Mouse (Mus musculus) forebrain, embryonic 16.5 days (tissue): ENCODE measurements around the gene Tax1bp3. TPM values are rescaled to one million over a fixed set of nuclear protein-coding genes. Genes with fewer than 3 reads are reported as not detected.

Experiments
- ATAC-seq: fragments of 200-750 bp; cut with Nextera tagmentation; 2 replicates; pipeline ENCODE4 v1.8.0; 2017; ENCODE audit warnings: mild to moderate bottlenecking, moderate library complexity
- H3K27ac ChIP-seq: fragments of 300-500 bp; sonication (generic); 2 replicates; pipeline ENCODE4 v1.5.1; 2014; ENCODE audit warnings: low read length, control low read depth
- H3K27me3 ChIP-seq: fragments of 300-500 bp; sonication (generic); replicated peaks from 2 replicates; pipeline ENCODE4 v1.6.1; 2014; ENCODE audit warnings: low read length; ENCODE audit not compliant: control insufficient read depth, insufficient read depth
- H3K36me3 ChIP-seq: fragments of 300-500 bp; sonication (generic); 2 replicates; pipeline ENCODE4 v1.6.1; 2014; ENCODE audit not compliant: control insufficient read depth, insufficient read depth
- H3K4me1 ChIP-seq: fragments of 300-500 bp; sonication (generic); replicated peaks from 2 replicates; pipeline ENCODE4 v1.6.1; 2014; ENCODE audit warnings: low read length; ENCODE audit not compliant: control insufficient read depth, insufficient read depth
- H3K4me2 ChIP-seq: fragments of 300-500 bp; sonication (generic); 2 replicates; pipeline ENCODE4 v1.6.1; 2014; ENCODE audit warnings: mild to moderate bottlenecking, low read length, control low read depth
- H3K4me3 ChIP-seq: fragments of 300-500 bp; sonication (generic); replicated peaks from 2 replicates; pipeline ENCODE4 v1.5.1; 2014; ENCODE audit warnings: mild to moderate bottlenecking, low read length, control low read depth
- H3K9ac ChIP-seq: fragments of 300-500 bp; sonication (generic); replicated peaks from 2 replicates; pipeline ENCODE4 v1.6.1; 2014; ENCODE audit warnings: low read depth, low read length, control low read depth
- H3K9me3 ChIP-seq: fragments of 300-500 bp; sonication (generic); 2 replicates; pipeline ENCODE4 v1.6.1; 2016; ENCODE audit warnings: low read length; ENCODE audit not compliant: control insufficient read depth
- WGBS: fragments of 180-500 bp; shearing (Covaris S2); extraction: QIAGEN DNeasy Blood & Tissue Kit; methylation state at CpG from one replicate; pipeline ENCODE4 v1.1.7; 2014; 5-methylcytosine and 5-hydroxymethylcytosine counted together
- polyA plus RNA-seq: library from polyadenylated mRNA; unstranded; fragments of >200 nt; fragmentation: Nextera tagmentation; extraction: Ambion mirVana; gene quantifications from 2 replicates; pipeline ENCODE4 v1.2.1, GENCODE M21; 2015

The Tax1bp3 gene
- polyA plus RNA-seq, 1 experiment from 2014 or later, result 166 TPM

DNA sequence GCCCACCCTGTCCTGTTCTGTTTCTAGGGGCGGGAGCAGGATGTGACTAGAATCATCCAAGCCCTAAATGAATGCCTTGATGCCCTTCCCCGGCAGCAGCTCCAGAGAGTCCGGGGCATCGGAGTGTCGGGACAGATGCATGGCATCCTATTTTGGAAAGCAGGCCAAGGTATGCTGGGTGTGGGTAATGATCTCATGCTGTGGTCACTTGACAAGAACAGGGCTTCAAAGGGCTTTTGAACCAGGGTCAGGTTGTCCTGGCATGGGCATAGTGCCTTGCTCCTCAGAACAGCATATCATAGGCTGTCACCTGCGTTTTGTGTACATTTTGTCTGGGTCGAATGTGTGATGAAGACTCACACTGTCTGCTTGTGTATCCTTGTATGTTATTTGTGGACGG is 27.0 kb downstream of the Tax1bp3 start:
- H3K4me1 ChIP-seq, result peaks cover 4% of the 10 kb centered on the region; the same call in 1 of the 2 replicates
- H3K27me3 ChIP-seq, result no peaks in the 10 kb centered on the region
- H3K36me3 ChIP-seq, result no peaks in the 10 kb centered on the region
- no peak for ATAC-seq
- no peak overlapping the region for H3K4me2 ChIP-seq
- no peak overlapping the region for H3K9ac ChIP-seq
- 83% methylated on average over 8 of the region's 8 CpGs for WGBS
- no peak overlapping the region for H3K4me3 ChIP-seq
- H3K9me3 ChIP-seq, result no peaks in the 10 kb centered on the region
- H3K27ac ChIP-seq, result no peak overlapping the region

GRCm38 (mm10) chr11:73205194-73205593 is 28.3 kb downstream of the Tax1bp3 start:
- Histone ChIP-seq H3K36me3 (no peaks in the 10 kb centered on the region), H3K4me2 (no peak overlapping the region), H3K9ac (no peak overlapping the region), H3K9me3 (no peaks in the 10 kb centered on the region), H3K27ac (no peak overlapping the region), H3K4me3 (no peak overlapping the region), H3K4me1 (no peaks in the 10 kb centered on the region), H3K27me3 (no peaks in the 10 kb centered on the region)
- WGBS, result 85% methylated on average over 7 of the region's 7 CpGs
- no peak for ATAC-seq

DNA sequence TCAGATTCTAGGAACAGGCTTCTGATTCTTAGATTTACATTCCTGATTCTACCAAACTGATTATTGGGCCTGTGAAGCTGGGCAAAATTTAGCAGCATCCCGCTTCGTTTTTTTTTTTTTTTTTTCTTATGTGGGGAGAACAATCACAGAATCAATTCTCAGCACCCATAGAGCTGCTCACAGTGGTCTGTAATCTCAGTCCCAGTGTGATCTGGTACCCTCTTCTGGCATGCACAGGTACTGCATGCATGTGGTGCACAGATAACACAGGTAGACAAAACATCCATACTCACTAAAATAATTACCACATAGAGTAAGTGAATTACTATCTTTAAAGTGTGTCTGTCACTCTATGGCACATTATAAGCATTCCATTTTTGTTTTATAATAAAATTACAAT is 30.7 kb downstream of the Tax1bp3 start:
- H3K4me3 ChIP-seq, result no peak overlapping the region
- H3K4me1 ChIP-seq, result no peaks in the 10 kb centered on the region
- H3K27me3 ChIP-seq, result no peaks in the 10 kb centered on the region
- H3K9me3 ChIP-seq, result no peaks in the 10 kb centered on the region
- 94% methylated on average over 2 of the region's 2 CpGs for WGBS
- H3K36me3 ChIP-seq, result no peaks in the 10 kb centered on the region
- H3K4me2 ChIP-seq, result no peak overlapping the region
- no peak for ATAC-seq
- H3K9ac ChIP-seq, result no peak overlapping the region
- H3K27ac ChIP-seq, result no peak overlapping the region

- no peak overlapping the region for H3K9ac ChIP-seq
- H3K9me3 ChIP-seq, result no peaks in the 10 kb centered on the region
- no peak overlapping the region for H3K4me3 ChIP-seq
- no peak for ATAC-seq
- WGBS, result 70% methylated on average over 3 of the region's 3 CpGs
- no peaks in the 10 kb centered on the region for H3K4me1 ChIP-seq
- no peak overlapping the region for H3K4me2 ChIP-seq
- H3K36me3 ChIP-seq, result no peaks in the 10 kb centered on the region
- H3K27me3 ChIP-seq, result no peaks in the 10 kb centered on the region
- no peak overlapping the region for H3K27ac ChIP-seq
Measured at GRCm38 (mm10) chr11:73213956-73214355, 37.1 kb downstream of the Tax1bp3 start.

DNA sequence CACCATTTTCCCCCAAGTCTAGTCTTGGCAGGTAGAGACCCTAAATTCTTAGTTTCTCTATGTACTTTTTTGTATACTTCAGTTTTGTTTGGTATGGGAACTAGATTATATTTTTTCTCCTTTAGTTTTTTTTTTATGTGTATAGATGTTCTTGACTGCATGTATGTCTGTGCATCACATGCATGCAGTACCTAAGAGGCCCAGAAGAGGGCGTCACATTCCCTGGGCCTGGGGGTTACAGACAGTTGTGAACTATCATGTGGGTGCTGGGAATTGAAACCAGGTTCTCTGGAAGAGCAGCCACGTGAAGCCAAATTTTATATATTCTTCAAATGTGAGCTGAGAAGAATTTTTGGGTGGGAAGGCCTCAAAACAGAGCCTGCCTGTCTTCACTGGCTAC is 42.8 kb downstream of the Tax1bp3 start:
- ATAC-seq, result no peak

DNA sequence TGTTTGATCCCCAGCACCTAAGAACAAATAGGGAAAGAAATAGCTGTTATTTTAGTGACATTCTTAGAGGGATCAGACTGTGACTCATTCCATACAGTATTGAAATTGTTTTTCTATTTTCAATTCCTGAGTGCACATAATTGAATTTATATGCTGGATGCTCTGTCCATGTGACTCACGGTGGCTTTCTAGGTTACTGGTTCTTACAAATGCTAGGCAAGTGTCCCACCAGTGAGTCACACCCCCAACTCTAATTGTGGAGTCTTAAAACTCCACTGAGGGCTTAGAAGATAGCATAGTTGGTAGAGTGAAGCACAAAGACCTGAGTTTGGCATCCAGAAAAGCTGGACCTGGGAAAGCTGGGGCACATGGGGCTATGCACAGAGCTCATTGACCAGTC is 43.8 kb downstream of the Tax1bp3 start:
- Histone ChIP-seq H3K9ac (no peak overlapping the region), H3K27me3 (no peaks in the 10 kb centered on the region), H3K27ac (no peak overlapping the region), H3K9me3 (no peaks in the 10 kb centered on the region), H3K36me3 (no peaks in the 10 kb centered on the region), H3K4me3 (no peak overlapping the region), H3K4me1 (no peaks in the 10 kb centered on the region), H3K4me2 (no peak overlapping the region)
- 92% methylated on average over 1 of the region's 1 CpGs for WGBS
- no peak for ATAC-seq

More for the DNA sequence above, 42.8 kb downstream of the Tax1bp3 start:
- H3K9ac ChIP-seq, result no peak overlapping the region
- H3K27ac ChIP-seq, result no peak overlapping the region
- H3K27me3 ChIP-seq, result no peaks in the 10 kb centered on the region
- H3K36me3 ChIP-seq, result no peaks in the 10 kb centered on the region
- no peaks in the 10 kb centered on the region for H3K9me3 ChIP-seq
- H3K4me3 ChIP-seq, result no peak overlapping the region
- H3K4me1 ChIP-seq, result no peaks in the 10 kb centered on the region
- no peak overlapping the region for H3K4me2 ChIP-seq
- WGBS, result 65% methylated on average over 2 of the region's 2 CpGs

- no peak overlapping the region for H3K4me3 ChIP-seq
- H3K4me2 ChIP-seq, result no peak overlapping the region
- ATAC-seq, result no peak
- WGBS, result 57% methylated on average over 5 of the region's 5 CpGs
- no peaks in the 10 kb centered on the region for H3K36me3 ChIP-seq
- no peaks in the 10 kb centered on the region for H3K9me3 ChIP-seq
- no peak overlapping the region for H3K9ac ChIP-seq
- no peak overlapping the region for H3K27ac ChIP-seq
- H3K27me3 ChIP-seq, result no peaks in the 10 kb centered on the region
- no peaks in the 10 kb centered on the region for H3K4me1 ChIP-seq
Measured at GRCm38 (mm10) chr11:73222846-73223245, 46.0 kb downstream of the Tax1bp3 start.

DNA sequence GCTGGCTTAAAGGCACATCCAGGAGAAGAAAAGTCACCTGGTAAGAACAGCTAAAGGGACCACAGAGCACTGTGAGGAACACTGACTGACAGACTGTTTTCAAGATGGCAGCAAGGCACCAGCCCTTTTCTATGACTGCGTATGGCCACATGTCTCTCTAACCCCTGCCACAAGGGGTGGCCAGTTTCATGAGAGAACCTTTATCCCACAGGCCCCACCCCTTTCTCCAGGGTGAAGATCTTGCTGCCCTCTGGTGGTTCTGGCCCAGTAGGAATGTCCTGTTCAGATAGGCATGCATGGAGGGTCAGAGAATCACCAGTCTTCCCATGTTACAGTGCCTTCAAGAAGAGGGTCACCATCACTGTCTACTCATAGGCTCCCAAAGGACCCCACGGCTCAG is 47.1 kb downstream of the Tax1bp3 start:
- no peak overlapping the region for H3K9ac ChIP-seq
- WGBS, result 66% methylated on average over 2 of the region's 2 CpGs
- ATAC-seq, result no peak
- H3K36me3 ChIP-seq, result no peaks in the 10 kb centered on the region
- 0 out of 2 replicates have a peak, but pooled peaks cover 2% of the 10 kb centered on the region for H3K9me3 ChIP-seq
- no peaks in the 10 kb centered on the region for H3K27me3 ChIP-seq
- H3K4me3 ChIP-seq, result no peak overlapping the region
- no peak overlapping the region for H3K27ac ChIP-seq
- no peak overlapping the region for H3K4me2 ChIP-seq
- no peaks in the 10 kb centered on the region for H3K4me1 ChIP-seq

DNA sequence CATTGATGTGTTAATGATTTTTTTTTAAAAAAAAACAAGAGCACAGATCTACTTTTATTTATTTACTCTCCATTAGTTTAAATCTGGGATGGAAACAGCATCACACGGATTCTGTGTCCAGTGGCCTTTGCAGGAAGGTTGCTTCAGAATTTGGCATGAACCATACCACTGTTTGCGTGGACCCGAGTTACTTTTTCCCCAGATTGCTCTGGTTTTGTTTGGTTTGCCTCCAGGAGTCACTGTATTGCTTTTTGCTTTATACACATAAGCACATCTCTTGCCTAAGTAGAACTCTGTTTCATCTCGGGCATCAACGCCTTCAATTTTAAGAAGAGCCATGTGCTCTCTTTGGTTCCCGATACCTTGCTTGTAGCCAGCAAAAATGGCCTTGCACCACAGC is 49.0 kb downstream of the Tax1bp3 start:
- H3K4me3 ChIP-seq, result no peak overlapping the region
- no peaks in the 10 kb centered on the region for H3K27me3 ChIP-seq
- no peaks in the 10 kb centered on the region for H3K4me1 ChIP-seq
- no peaks in the 10 kb centered on the region for H3K36me3 ChIP-seq
- 91% methylated on average over 6 of the region's 6 CpGs for WGBS
- no peak overlapping the region for H3K4me2 ChIP-seq
- no peak overlapping the region for H3K9ac ChIP-seq
- no peak overlapping the region for H3K27ac ChIP-seq
- no peak for ATAC-seq
- 0 out of 2 replicates have a peak, but pooled peaks cover 3% of the 10 kb centered on the region for H3K9me3 ChIP-seq

DNA sequence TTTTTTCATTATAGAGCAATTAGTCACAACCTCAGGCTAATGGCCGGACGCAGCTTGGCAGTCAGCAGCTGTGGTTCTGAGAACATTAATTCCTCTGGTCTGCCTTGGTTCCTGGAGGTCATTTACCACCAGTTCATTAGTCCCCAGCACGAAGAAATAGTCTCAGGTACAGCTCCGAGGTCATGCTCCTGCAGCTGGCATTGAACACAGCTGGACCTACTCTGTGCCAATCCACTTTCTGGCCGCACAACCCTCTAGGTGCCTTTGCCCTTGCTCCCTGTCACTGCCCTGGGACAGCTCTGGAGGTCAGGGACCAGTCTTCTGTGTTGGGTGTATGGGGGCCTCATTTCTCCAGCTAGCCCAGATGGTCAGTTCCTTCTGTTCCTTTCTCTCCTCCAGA is 52.0 kb downstream of the Tax1bp3 start:
- H3K4me1 ChIP-seq, result no peaks in the 10 kb centered on the region
- H3K27me3 ChIP-seq, result no peaks in the 10 kb centered on the region
- H3K27ac ChIP-seq, result no peak overlapping the region
- H3K9ac ChIP-seq, result no peak overlapping the region
- no peak for ATAC-seq
- 0 out of 2 replicates have a peak, but pooled peaks cover 3% of the 10 kb centered on the region for H3K9me3 ChIP-seq
- H3K36me3 ChIP-seq, result no peaks in the 10 kb centered on the region
- H3K4me2 ChIP-seq, result no peak overlapping the region
- H3K4me3 ChIP-seq, result no peak overlapping the region
- 82% methylated on average over 5 of the region's 5 CpGs for WGBS
